Mouse (Mus musculus) induced T-regulatory cell, adult 2 months (primary cell): ENCODE results near the gene Car12.

Experiments
- DNase-seq: peaks from one replicate; pipeline ENCODE4 v3.0.0-alpha.2; 2012; ENCODE audit warnings: low read depth

Car12 gene

DNA sequence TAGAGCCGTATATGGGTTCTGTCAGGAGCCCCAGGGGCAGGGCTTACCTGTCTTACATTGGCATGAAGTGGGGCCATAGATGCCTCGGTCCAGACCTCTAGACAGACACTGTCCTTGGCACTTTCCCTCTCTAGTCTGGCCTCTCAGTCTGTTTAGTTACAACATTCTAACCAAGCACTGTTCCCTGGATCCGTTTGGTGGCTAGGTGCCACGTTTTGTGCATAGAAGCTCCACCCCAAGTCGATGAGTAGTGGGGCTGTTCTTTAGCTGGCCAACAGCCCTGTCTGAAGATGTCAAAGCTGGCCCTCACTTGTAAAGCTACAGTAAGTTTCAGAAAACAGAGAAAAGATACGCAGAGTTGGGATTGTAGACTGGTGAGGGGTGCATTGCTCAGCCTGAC, 2.9 kb upstream of the Car12 start:
- no peak for DNase-seq

DNA sequence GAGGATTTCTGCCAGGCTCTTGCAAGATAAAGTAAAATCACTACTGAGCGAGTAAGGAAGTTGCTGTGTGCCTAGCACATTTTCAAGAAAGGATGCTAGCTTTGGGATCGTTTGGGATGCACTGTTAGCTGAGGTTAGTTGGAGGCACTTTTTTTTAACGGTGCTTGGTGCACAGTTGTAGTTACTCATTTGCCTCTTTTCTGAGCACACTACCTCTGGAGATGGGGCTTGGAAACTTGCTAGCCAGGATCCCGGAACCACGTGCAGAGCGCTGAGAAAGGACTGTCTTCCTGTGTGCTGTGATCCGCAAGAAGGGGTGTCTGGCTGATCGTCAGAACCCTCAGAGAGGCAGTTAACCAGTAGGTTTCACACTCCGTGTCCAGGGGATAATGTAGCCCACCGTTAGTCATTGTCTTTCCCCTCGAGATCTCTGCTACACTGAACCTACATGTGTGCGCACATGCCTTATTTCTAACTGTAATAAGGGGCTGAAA, 583 bp downstream of the Car12 start:
- DNase-seq, result peak; percentile 71

DNA sequence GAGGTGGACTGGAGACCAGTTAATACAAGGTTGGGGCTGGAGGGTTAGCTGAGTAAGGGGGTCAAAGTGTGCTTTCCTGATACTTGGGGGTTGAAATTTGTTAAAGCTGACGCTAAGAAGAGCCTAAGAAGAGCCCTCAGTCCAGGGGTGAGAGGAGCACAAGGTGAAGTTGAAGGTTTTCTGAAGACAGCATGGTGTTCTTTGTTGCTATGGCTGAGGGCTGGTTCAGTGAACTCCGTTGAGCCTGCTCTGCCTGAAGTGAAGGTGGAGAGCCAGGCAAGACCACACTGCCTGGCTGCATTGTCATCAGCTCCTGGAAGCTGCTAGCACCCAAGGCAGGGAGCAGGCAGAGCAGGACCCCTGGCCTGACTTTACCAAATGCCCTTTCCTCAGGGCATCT, 1.9 kb downstream of the Car12 start:
- DNase-seq, result no peak

DNA sequence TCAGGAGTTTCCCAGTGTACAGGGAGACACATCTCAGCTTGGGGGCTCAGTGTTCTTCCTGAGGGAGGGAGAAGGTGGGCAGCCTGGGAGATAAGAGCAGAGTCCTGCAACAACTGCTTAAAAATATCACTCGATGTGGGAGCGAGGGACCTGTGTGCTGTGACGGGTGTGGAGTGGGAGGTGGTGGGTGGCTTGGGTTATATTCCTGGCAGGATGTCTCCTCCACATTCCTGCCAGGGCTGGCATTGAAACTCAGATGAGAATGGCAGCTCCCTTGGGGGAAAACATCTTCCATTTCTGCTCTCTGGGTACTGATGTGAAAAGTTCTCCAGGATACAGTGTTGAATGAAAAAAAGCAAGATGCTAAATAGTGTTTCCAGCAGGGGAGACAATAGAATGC, 3.0 kb downstream of the Car12 start:
- no peak for DNase-seq

DNA sequence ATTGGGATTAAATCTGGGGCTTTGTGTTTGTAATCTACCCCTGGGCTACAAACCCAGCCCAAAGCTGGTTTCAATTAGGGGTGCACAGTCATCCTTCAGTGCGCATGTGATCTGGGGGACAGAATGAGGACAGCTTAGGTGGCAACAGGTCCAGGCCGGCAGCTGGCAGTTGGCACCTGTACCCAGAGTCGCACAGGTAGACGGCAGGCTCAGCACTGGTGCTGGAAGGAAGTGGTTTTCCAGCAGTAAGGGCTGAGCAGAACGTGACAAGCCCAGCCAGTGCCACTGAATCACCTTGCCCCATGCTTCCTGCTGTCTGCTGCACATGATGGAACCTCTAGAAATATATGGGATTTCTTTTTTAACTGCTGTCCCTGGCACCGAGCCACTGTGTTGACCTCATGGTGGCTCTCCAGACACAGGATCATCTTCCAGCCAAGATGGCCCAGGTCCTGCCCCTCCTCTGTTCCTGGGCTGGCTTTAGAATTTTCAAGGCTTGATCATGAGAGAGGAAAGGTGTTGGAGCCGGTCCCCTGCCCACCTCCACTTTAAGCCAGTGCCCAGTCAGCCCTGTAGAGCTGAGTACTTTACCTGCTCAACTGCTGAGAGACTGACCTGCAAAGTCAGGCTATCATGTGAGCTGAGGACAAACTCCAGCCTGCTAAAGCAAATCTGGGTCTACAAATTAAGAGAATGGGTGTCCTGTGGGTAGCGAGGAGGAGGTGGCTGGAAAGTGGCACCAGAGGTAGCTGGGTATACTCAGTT, 7.4 kb downstream of the Car12 start:
- DNase-seq, result no peak

DNA sequence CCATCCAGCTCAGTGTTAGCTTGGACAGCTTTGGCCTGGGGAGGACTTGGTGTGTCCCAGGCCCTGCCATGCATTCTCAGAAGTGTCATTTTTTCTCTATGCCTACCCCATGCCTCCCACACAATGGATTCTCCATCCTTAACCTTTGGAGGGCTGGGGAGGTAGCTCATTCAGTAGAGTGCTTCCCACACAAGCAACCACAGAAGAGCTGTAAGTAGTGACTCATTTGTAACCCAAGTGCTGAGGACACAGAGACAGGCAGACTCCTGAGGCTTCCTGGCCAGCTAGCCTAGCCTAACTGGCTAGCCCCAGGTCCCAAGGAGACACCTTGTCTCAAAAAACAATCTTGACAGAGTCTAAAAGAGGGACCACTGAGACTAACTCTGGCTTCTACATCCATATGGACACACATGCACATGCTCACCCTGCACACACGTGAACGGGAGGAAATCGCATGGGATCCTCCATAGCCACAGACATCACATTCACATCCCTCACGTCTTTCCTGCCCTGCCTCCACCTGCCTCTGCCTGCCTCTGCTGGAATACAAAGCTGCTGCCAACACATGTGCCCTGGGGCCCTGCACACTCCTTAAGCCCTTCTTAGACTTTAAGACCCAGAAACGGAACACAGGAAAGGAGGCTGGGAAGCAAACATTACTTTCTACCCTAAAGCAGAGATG, 8.8 kb downstream of the Car12 start:
- DNase-seq, result no peak

DNA sequence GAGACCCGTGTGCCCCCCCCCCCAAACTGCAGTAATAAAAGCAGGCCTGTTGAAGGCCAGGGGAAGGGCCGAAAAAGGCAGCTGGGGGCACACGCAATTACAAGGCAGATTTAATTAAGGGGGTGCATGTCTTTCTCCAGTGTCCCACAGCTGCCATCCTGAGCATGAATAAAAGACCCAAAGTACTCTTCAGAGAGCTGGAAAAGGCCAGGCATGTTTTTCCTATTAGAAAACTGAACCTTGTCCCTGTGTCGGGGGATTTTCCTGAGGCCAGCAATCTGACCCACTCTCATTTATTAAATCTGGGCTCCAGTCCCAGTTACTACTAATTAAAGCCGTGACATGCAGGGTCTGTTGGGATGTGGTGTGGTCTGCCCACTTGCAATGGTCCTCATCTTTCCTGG, 9.4 kb downstream of the Car12 start:
- DNase-seq, result no peak

DNA sequence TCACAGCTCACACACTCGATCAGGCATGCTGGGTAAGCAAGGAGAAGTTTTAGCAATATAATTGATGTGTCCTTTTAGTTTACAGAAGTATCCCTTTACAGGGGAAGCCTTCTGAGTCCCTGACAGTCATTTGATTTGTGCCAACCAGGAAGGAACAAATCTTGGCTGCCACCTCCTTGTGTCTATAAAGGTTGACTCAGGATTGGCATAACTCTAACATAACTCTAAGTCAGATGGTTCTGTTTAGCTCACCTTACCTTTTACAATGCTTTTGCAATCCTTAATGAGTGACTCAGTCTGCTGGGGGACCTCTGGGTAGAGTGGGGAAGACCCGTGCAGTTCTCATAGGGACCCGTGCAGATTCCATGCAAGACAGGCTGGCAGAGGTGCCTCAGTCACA, 12.1 kb downstream of the Car12 start:
- DNase-seq, result no peak

DNA sequence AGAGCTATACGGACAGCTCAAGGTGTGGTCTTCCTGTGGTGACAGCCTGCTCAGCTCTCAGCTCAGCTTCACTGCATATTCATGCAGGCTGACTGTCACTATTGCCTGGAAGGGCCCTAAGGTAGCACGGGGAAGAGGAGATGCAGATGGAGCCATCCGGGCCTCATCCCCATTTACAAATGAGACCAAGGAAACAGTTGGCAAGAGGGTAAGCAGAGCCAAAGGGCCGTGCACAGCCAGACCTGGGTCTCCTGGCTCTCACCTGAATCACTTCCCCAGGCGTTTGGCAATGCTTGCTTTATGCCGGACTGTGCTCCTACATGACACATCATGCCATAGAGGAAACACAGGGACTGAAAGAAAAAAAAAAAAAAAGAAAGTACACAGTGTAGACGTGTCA, 13.8 kb downstream of the Car12 start:
- DNase-seq, result no peak

DNA sequence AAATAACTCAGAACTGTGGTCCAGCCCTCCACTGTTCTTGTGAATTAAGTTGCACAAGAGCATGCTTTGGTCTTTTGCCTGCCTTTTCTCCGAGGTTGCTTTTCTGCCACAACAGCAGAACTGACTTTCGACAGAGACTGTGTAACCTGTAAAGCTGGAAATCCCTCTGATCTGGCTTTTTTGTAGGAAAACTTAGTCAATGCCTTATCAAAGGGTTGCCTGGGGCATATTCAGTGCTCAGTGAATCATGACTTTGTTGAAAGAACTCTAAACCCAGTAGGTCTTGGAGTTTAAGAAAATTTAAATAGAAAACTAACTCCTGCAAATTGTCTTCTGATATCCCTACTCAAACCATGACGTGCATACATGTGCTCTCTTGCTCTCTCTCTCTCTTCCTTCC, 17.1 kb downstream of the Car12 start:
- no peak for DNase-seq

DNA sequence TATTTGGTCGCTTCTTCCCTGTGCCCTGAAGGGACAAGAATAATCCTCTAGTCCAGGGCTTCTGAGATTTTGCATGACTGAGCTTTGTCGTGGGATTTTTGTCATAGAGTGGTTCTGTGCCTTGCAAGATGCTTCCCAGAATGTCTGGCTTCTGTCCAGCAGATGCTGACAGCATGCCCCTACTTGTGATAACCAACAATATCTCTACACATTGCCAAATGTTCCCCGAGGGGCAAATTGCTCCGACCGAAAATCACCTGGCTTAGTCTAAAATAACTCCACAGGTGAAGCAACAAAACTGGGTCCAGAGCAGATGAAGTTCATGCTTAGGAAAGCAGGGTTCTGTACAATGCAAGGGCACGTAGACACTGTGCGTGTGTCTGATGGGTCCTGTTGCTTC, 17.8 kb downstream of the Car12 start:
- DNase-seq, result no peak

DNA sequence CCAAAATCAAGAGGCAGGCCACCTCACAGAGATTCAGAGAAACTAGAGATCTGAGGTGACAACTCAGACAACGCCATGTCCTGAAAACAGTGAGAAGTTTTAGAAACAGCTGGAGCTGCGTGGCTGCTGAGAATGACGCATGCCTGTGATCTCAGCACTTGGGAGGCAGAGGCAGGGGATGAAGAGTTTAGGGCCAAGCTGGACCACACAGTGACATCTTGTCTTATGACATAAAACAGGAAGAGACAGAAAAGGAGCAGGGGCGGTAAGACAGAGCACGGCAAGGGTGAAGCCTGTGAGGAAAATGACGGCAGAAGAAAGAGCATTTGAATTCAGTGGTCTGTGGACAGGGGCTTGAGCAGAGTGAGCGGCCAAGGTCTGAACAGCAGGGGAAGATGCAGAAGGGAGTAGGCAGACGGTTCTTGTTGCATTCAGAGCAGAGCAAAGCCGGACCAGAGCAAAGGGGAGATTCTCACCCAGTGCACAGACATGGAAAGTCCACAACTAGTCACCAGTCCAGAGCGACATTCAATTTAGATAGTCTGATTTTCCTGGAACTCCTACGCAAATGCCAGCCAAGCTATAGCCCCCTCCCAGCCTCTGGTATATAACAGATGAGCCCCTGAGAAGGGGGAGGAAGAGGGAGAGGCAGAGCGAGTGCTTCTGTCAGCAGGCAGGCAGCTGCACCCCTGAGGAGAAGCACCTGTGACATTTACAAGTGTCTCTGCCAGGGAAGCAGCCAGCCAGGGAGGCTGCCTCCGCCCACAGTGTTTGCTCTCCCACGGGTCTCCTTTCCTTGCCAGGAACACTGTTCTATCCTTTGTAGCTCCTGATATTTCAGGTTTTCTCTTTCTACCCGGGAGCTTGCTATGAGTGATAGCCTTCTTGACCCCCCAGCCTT, 19.6 kb downstream of the Car12 start:
- no peak for DNase-seq

DNA sequence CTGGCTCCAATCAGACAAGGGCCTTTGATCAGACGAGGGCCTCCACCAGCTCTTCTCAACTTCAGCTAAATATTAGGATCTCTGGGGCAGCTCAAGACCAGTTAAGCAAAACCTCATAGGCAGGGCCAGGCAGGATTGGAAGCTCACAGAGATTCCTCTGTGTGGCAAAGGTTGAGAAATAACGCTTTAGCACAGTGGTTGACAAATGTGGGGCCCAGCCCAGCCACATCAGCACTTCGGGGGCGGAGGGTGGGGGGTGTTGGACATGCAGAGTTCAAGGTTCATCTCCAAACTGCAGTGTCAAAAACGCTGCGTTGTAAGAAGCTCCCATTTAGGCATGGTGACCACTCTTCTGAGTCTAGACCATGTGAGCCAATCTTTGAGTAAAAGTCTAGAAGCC, 21.1 kb downstream of the Car12 start:
- DNase-seq, result no peak

DNA sequence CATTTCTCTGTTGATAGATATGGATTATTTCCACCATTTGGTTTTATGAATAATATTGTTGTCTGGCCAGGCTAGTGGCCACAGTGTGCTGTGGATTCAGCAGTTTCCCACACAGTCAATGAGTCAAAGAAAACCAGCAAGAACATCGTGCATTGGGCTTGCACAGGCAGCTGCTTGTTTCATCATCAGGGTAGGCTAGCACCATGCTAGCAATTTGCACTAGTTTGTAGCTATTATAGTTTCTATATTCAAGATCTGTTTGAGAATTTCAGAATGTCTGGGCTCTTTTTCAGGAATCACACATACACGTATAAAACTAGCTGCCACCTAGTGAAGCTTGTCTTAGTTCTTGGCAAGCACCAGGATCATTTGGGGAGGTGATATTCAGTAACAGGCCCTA, 21.6 kb downstream of the Car12 start:
- no peak for DNase-seq

DNA sequence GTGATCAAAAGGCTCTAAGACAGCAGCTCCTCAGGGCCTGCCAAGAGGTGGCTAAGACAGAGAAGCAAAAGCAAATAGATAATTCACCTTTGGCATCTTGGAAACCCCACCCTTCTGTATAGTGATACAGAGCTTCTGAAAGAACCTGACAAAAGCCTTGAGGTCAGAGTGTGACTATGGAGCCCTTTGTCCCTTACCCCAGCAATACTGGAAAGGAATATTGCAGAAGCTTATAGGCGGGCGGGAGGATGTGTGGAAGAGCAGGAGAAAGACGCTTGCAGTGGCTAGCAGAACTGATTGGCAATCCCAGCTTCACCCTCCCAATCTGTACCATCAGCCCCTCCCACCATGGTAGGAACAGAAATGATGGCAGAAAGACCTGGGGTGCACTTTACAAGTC, 22.5 kb downstream of the Car12 start:
- DNase-seq, result no peak

DNA sequence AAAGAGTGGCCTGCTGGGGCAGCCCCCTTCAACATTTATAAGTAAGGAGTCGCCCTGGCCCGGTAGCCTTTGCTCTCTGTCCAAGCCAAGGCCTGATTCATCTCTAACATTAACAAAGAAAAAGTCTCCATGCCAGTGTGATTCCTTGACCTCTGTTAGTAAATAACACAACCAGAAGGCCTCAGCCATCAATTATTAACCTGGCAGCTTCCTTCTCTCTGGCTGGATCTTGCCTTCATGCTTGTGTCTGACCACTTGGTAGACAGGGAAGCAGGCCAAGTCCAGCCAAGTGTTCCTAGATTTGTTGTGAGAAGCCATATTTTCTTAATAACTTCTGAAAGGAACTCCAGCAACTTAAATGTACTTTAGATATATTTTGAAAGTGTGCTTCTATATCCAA, 23.1 kb downstream of the Car12 start:
- no peak for DNase-seq

DNA sequence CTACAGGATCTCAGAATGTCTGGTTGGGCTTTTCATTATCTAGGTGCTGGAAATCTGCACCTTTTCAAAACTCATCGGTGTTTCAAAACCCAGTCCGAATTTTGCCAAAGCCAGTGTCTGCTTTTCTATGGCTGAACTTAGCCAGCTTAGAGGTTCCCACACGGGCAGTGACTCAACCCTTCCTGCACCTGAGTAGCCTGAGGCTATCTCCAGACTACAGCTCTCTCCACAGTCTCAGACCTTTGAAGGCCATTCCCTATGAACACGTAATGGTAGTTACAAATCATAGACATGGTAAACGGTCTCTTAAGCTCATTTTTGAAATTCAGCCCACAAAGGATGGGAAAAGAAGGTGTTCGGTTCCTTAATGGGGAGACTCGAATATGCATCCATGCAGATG, 26.0 kb downstream of the Car12 start:
- no peak for DNase-seq

DNA sequence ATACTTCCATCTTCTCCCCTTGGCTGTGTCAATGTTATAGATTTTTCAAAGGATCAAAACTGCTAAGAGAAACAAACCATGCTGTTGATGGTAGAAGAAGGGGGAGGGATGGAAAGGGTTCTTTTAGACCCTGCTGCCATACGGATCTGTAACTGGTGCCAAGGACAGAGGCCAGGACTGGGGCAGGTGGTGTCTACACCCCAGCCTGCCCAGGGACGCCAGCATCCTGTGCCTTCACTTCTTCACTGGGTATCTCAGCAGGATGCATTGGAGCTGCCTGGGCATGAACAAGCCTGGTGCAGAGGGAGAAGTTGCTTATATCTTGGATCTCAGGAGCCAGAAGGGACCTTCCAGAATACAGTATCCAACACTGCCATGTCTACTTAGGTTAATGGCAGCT, 31.0 kb downstream of the Car12 start:
- DNase-seq, result no peak

DNA sequence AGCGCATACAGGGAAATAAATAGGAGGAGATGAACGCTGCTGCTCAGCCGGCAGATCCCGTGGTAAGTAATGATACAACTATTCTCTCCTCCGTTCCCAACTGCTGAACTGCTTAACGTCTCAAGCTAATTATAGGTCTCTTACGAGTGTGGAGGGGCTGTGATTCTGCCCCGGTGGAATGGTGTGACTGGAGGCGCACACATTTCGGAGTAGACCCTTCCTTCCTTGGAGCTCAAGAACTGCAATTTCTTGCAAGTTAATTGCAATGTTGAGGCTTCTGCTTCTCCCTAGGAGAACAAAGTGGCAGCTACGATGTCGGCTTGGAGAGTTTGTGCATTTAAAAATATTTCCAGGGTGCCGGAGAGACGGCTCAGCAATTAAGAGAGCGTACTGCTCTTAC, 34.9 kb downstream of the Car12 start:
- no peak for DNase-seq

DNA sequence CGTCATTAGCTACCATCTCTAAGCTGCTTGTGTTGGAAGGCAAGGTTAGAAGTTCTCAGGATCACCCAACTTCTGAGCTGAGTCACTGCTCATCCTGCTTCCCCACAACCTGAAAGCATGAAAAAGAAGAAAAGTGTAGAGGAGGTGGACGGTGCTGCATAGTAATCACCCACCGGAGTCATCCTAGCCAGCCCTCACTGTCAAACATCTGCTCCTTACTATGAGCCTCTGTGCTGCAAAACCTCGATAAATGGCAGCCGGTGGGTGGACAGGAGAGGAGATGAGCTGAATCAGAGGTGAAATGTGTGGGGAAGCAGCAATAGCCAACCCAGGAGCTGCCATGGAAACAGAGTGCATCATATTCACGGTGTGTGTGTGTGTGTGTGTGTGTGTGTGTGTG, 39.4 kb downstream of the Car12 start:
- DNase-seq, result no peak

DNA sequence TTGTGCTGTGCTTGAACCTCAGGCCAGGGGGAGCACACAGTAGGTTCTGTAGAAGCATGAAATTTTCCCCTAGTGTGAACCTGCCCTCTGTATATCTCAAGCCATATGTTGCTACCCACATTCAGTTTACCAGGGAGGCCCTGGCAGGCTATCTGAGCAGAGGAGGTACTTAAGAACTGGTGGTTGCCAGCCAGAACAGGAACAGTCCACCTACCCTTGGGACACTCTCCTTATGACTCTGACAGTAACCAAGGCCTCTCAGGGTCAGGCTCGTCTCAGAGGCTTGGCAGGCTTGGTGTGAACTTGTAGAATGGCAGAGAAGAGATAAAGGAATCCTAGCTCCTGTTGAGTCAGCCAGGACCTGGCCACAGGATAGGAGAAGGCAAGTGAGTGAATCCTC, 47.5 kb downstream of the Car12 start:
- no peak for DNase-seq

DNA sequence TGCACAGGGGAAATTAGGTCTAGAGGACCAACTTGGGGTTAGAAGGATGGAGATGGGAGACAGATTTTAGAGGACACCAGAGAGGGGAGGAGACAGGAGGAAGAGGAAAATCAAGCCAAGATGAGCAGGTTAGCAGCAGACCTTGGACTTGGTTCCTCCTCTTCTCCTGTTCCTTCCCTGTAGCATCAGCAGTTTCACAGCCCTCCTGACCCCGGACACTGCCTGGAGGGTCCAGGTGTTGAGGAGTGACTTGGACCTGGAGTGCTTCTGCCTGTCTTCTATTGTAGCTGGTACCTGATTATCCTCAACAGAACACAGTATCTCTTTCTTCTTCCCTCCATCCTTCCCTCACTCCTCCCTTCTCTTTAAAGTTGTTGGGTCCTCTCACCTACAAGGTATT, 55.2 kb downstream of the Car12 start:
- DNase-seq, result no peak

DNA sequence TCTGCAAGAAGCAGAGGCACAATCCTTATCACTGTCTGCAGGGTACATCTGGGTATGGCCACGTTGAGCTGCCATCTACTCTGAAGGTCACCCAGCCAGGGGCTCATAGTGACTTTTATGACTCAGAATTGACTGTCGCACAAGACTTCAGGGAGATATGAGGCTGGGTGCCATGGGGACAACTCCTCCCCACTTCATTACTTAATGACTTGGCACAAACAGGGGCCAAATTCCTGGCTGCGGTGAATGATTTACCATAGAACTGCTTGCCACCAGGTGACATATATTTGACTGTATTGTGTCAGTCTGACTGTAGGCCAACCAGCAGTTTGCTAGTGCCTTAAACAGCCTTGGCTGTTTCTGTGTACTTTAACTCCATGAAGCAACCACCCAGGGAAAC, 55.8 kb downstream of the Car12 start:
- no peak for DNase-seq
